Mouse (Mus musculus) megakaryocyte-erythroid progenitor cell, adult 5 weeks (primary cell): ENCODE results near the gene Celf2. TPM values are rescaled to one million over a fixed set of nuclear protein-coding genes. Genes with fewer than 3 reads are reported as not detected.

Experiments used
- polyA plus RNA-seq: library from polyadenylated mRNA; stranded (reverse); fragments of >175 nt; gene quantifications from 2 replicates; pipeline ENCODE4 v1.2.3, GENCODE M21; 2012

Celf2 gene
- 6.8 and 8.5 TPM in 2 replicates for polyA plus RNA-seq

DNA sequence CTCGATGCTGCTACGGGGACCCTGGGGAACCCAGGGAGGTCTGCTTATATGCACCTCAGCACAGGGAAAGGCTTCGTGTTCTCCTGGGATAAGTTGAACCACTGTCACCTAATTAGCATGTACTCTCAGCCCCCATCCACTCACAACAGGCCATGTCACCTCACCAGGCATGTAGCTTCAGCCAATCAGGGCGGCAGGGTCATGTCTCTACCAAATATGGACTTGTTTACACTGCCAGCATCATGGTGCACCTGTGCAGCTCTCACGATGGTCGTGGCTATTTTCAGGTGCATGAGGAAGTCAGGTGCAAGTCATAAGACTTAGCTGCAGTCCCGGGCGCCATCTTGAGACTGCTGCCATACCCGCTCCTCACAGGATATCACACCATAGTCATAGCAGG lies at the start of gene Celf2:
Gene Celf2, minus strand, starts transcription at position 101 of the 400 bp plus-strand sequence.

